Mouse (Mus musculus) ovary, adult 18-20 months (tissue): Measurements from ENCODE around the gene Prss34.

Source experiments
- DNase-seq: peaks from one replicate; pipeline ENCODE4 v3.0.0; 2022; ENCODE audit warnings: low spot score, mixed read lengths

Prss34 gene

GRCm38 (mm10) chr17:25298094-25298493 is at the start of gene Prss34:
TSS of gene Prss34 (plus strand) at chr17:25298394.
- no peak for DNase-seq

DNA sequence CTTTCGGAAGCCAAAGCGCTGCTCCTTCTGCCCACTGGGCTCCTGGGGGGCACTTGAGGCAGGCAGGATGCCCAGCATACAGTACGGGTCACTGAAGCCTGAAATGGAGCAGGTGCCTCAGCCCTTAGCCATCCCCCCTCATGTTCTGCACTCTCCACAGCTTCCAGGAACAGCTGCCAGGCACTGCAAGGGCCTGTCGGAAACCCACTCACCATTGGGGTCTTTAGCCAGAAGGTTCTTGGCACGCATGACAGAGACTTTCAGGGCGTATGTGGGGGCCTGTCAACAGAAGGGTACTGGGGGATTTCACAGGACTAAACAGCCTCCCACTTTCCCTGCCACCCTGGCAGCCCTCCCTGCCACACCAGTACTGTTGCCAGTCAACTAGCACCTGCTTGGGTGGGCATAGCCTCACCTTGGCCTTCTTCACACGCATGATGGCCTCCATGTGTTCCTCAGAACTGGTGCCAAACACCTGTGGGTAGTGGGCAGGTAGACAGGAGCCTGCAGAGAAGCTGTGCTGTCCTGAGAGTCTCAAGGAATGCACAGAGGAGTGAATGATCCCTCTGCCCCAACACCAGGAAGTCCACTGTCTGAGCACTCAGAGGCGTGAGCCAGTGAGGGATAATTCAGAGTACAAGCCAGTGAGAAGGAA is 47.9 kb upstream of the Prss34 start:
- no peak for DNase-seq

DNA sequence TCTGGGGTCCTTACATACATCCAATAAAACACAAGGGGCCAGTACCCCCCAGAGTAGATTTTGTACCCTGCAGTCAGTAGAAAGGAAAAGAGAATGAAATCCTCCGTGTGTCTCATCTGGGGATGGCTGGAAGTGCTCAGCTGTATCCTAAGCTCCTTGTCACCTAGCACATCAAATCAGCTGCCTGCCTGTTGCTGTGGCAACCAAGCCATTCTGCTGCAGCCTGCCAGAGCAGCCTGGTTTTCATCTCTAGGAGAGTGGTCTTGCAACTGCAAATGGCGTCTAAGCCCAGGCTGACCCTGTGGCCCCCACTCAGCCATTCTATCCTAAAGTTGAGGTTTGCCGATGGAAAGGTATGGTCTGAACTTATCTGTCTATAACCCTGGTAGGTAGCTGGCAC is 45.6 kb upstream of the Prss34 start:
- DNase-seq = no peak

DNA sequence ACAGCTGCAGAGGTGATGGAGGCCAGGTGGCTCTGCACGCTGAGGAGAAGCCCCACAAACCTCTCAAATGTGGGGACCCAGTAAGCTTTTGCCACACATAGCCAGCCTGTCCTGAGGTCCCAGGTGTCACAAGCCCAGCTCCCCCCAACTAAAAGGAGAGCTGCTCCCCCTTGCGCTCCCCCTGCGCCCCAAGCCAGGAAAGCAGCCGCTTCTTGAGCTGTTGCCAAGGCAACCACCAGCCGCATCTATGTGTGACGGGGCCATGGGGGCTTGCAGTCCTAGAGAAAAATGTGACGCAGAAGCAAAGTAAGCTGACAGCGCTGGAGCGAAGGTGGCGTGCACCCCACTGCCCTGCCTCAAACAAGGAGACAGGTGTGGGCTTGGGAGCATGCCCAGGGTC is 44.4 kb upstream of the Prss34 start:
- no peak for DNase-seq

DNA sequence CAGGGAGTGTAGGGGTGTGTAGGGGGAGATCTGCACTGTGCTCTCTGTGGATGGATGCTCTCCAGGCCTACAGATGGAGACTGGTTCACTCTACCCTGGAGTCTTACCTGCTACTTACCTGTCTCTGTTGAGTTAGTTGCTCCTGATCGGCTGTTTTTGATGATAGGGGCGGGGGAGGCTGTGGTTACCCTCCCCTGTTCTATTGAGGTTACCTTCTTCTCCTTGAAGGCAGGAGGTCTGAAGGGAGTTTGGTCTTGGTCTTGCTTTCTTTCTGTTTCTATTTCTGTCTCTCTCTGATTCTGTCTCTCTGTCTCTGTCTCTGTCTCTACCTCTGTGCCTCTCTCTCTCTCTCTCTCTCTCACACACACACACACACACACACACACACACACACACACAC is 43.1 kb upstream of the Prss34 start:
- no peak for DNase-seq

- DNase-seq = no peak
These were observed 41.9 kb upstream of the Prss34 start, which contains the start of gene Baiap3 for GRCm38 (mm10) chr17:25256140-25256754. TSS of gene Baiap3 (minus strand) at chr17:25256364.

DNA sequence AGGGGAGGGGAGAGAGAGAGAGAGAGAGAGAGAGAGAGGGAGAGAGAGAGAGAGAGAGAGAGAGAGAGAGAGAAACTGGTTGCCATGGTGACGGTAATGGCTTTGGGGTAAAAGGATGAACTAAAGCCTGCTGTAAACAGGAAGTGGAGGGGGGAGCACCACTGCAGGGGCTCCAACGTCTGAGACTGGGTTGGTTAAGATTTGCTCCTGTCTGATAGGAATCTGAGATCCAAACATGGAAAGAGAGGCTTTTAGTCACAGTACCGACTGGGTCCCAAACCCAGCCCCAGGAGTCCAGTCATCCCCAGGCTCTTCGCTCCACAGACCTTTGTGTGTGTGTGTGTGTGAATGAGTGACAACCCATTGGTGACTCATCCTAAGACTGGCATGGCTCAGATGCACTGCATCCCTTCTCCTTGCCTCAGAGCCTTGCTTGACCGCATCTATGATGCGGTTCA is 40.4 kb upstream of the Prss34 start:
- DNase-seq = no peak

- DNase-seq = peak; percentile 37
These were observed 33.7 kb upstream of the Prss34 start for GRCm38 (mm10) chr17:25264453-25264852.

DNA sequence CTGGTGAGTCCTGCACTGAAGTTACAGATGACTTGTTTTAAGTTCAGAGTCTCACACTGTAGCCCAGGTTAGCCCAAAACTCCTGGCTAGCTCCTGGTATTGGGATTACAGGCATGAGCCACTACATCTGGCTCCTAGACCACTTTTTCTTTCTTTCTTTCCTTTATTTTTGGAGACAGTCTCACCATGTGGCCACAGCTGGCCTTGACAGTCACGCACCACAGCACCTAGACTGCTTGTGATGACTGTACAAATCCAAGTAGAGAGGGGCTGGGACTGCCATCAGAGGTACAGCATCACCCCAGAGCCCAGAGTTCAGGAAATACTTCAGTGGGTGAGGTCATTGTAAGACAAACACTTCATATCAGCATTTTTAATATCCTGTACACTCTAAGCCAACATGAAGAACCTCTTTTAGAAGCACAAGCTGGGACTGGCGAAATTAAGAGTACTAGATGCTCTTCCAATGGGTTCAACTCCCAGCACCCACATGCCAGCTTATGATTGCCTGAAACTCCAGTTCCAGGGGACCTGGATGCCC is 27.3 kb upstream of the Prss34 start:
- no peak for DNase-seq

DNA sequence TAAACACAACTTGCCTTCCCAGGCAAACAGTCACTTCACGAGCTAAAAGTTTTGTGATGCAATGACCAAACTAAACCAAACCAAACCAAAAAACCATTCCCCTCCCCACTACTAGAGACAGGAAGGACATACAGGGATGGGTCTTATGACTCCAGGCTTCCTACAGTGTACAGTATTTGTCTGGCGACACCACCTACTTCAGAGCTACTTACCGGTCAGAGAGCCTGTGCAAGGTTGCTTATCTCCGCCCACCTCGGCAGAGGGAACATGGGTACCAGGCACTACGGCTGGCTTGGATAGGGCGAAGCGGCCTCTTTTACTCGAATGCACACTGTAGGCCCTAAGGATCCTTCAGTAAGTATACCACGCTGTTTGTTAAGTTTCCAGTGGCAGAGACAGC is 25.9 kb upstream of the Prss34 start:
- DNase-seq = no peak

- peak; percentile 83 for DNase-seq
These were observed 25.1 kb upstream of the Prss34 start for GRCm38 (mm10) chr17:25272951-25273705.

- DNase-seq = peak; percentile 88
These were observed 24.3 kb upstream of the Prss34 start for GRCm38 (mm10) chr17:25273706-25274501.

DNA sequence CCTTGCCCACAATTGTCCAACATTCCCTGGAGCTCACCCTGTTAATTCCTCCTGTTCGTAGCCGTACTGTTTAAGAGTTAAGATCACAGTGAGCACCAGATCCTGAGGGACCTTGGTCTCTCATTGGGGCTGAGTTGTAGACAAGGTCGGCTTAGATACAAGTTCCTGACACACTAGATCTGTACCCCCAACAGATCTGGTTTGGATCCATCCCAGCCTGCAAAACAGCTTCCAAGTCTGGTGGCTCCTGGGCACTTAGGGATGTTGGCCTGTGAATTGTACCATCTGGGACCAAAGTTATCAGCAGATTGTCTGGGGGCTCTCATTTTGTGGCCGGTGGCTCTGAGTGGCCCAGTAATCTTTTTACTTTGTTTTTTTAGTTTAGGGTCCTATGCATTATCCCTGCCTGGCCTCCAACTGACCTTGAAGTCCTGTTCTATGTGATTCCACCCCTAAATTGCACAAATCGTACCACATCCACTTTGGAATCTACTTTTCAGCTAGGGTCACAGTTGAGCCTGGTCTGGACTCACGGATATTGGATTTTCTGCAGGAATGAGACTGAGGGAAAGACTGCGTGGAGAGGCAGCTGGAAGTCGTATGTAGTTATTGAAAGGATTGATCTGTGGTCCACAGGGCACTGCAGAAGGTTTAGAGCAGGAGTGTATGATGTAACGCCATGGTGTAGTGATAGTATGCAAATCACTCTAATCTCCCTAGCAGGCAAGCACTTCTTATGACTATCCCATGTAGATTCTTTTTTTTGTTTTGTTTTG is 23.4 kb upstream of the Prss34 start, which contains the start of gene Ube2i:
Gene Ube2i (minus strand): TSS at position 52 of the 776 bp plus-strand sequence.
- DNase-seq = no peak

DNA sequence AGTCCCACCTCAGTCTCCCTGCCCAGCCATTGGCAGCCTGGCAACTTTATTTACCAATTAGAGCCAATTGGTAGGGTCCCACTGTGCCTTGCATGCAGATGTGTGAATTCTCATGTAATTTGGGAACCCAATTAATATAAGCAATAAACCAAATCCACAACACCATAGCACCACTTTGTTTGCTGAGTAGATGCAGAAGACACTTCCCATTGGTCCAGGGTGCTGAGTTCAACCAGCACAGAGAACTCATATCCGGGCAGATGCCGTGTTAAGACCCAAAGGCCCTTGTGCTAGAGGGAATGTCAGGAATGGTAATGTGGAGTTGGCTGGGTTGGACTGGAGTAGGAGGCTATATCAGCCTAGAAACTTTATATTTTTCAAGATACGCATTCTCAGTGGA is 22.4 kb upstream of the Prss34 start:
- no peak for DNase-seq

GRCm38 (mm10) chr17:25282133-25282532 is 16.1 kb upstream of the Prss34 start:
- peak; percentile 46 for DNase-seq

- peak; percentile 29 for DNase-seq
These were observed 13.2 kb upstream of the Prss34 start for GRCm38 (mm10) chr17:25285033-25285432.

DNA sequence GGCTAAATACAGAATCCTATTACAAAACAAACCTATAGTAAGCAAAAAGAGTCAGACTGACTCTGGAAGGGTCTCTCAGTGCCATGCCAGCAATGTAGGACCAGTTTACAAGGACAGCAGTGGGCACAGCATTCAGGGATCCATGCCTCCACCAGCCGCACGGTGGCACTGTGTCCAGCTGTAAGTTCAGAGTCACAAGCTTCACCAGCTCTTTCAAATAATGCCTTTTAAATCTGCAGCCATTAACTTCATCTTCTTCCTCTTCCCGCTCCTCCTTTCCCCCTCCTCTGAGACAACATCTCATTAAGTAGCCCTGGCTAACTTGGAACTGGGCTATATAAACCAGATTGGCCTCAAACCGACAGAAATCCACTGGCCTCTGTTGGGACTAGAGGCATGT is 9.4 kb upstream of the Prss34 start:
- no peak for DNase-seq

GRCm38 (mm10) chr17:25290411-25290810 is 7.8 kb upstream of the Prss34 start:
- no peak for DNase-seq

DNA sequence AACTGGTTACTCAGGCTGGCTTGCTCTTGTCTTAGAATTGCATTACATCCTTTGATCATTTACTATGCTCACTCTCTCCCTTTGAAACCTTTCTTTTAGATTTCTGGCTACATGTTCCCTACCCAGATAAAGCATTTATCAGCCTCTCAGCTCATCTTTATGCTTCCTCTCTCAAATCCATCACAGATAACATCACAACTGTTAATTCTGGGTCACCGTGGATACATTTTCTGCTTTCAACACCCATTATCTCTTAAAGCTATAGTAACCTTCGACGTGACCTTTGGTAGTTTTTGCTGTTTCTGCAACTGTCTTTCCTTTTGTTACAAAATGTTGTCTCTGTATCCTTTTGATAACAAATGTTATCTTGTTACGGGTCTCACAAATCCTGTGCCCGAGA is 4.7 kb upstream of the Prss34 start:
- DNase-seq = no peak

DNA sequence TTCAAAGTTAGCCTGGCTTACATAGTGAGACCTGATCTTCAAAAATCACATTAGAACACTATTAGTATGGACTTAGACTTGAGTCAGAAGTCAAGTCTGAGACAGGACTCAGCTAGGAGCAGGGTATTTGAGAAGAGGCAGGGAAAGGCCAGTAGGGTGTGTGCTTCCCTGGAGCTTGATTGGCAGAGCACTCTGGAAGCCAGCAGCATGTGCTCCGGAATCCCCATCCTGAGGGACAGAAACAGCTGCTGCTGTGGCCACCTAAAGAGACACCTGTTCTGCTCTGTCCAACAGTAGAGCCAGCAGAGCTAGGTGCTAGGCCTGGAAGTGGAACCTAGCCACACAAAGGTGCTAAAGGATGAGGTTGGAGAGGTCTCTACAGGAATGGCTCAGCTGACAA is 4.1 kb upstream of the Prss34 start:
- no peak for DNase-seq

DNA sequence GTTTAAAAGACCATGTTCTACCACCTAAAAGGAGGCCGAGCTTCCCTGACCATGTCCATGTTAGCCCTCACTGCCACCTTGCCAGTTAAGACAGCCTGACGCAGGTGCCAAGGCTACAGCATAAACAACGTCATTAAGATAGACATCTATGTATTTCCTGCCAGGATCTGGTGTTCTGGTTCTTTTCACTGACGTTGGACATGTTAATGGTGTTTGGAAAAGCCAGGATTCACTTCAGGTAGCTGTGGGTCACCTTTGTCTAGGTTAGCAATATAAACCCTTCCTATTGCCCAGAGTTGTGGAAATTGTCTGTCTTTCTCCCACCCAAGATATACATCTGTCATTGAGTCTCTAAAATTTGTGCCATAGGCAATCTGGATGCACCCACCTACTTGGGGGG is 10.2 kb downstream of the Prss34 start, which contains the start of gene Prss28:
Gene Prss28 (plus strand): TSS at position 301 of the 400 bp plus-strand sequence.
- no peak for DNase-seq
